Mouse (Mus musculus) lung, embryonic 14.5 days (tissue): Measurements from ENCODE around the gene Skap1. TPM values are rescaled to one million over a fixed set of nuclear protein-coding genes. Genes with fewer than 3 reads are reported as not detected.
A peak's percentile ranks its signal among the peaks of the same experiment; 100 is the strongest.

Source experiments
- ATAC-seq: fragments of 200-750 bp; cut with Nextera tagmentation; 2 replicates; pipeline ENCODE4 v1.8.0; 2017; ENCODE audit warnings: mild to moderate bottlenecking, moderate TSS enrichment, moderate library complexity; ENCODE audit not compliant: insufficient read depth
- DNase-seq: peaks from one replicate; pipeline ENCODE4 v3.0.0-alpha.2; 2015
- H3K27ac ChIP-seq: fragments of 300-500 bp; sonication (generic); 2 replicates; pipeline ENCODE4 v1.5.1; 2014; ENCODE audit warnings: low read depth, mild to moderate bottlenecking, moderate library complexity
- H3K27me3 ChIP-seq: fragments of 300-500 bp; sonication (generic); 2 replicates; pipeline ENCODE4 v1.6.1; 2014; ENCODE audit warnings: low read length, control low read depth; ENCODE audit not compliant: insufficient read depth
- H3K36me3 ChIP-seq: fragments of 300-500 bp; sonication (generic); 2 replicates; pipeline ENCODE4 v1.6.1; 2014; ENCODE audit warnings: control low read depth; ENCODE audit not compliant: insufficient read depth
- H3K4me1 ChIP-seq: fragments of 300-500 bp; sonication (generic); 2 replicates; pipeline ENCODE4 v1.6.1; 2014; ENCODE audit warnings: antibody characterized with exemption, control low read depth; ENCODE audit not compliant: insufficient read depth
- H3K4me2 ChIP-seq: fragments of 300-500 bp; sonication (generic); 2 replicates; pipeline ENCODE4 v1.6.1; 2014; ENCODE audit warnings: mild to moderate bottlenecking
- H3K4me3 ChIP-seq: fragments of 300-500 bp; sonication (generic); 2 replicates; pipeline ENCODE4 v1.5.1; 2014; ENCODE audit warnings: low read depth, low read length
- H3K9ac ChIP-seq: fragments of 300-500 bp; sonication (generic); 2 replicates; pipeline ENCODE4 v1.6.1; 2014
- H3K9me3 ChIP-seq: fragments of 300-500 bp; sonication (generic); 2 replicates; pipeline ENCODE4 v1.6.1; 2016; ENCODE audit warnings: low read depth, low read length, control low read depth
- CTCF ChIP-seq: IDR thresholded peaks from 2 replicates; pipeline ENCODE4 v1.5.1; 2016; ENCODE audit warnings: antibody characterized with exemption, low read depth
- whole genome bisulfite sequencing: fragments of 180-500 bp; shearing (Covaris S2); extraction: QIAGEN DNeasy Blood & Tissue Kit; methylation state at CpG from one replicate; pipeline ENCODE4 v1.1.7; 2014; 5-methylcytosine and 5-hydroxymethylcytosine counted together
- polyA plus RNA-seq: library from polyadenylated mRNA; unstranded; fragments of >200 nt; fragmentation: Nextera tagmentation; extraction: Ambion mirVana; gene quantifications from 2 replicates; pipeline ENCODE4 v1.2.1, GENCODE M21; 2014

Gene Skap1
- polyA plus RNA-seq, 1 experiment from 2014 or later = 1.1 TPM

- DNase-seq = no peak
- H3K27me3 ChIP-seq = no peaks in the 10 kb centered on the region
- no peak overlapping the region for H3K4me3 ChIP-seq
- no peak for TF ChIP-seq CTCF
- no peak for ATAC-seq
- no peak overlapping the region for H3K27ac ChIP-seq
- H3K9ac ChIP-seq = no peak overlapping the region
- H3K4me2 ChIP-seq = no peak overlapping the region
- no peaks in the 10 kb centered on the region for H3K9me3 ChIP-seq
- no peaks in the 10 kb centered on the region for H3K4me1 ChIP-seq
- H3K36me3 ChIP-seq = no peaks in the 10 kb centered on the region
- WGBS = 60% methylated on average over 5 of the region's 5 CpGs
Measured at GRCm38 (mm10) chr11:96455111-96455510, 9.3 kb upstream of the Skap1 start.

- no peaks in the 10 kb centered on the region for H3K9me3 ChIP-seq
- no peaks in the 10 kb centered on the region for H3K36me3 ChIP-seq
- WGBS = 82% methylated on average over 6 of the region's 6 CpGs
- no peak for DNase-seq
- no peak overlapping the region for H3K4me3 ChIP-seq
- H3K9ac ChIP-seq = no peak overlapping the region
- H3K27me3 ChIP-seq = no peaks in the 10 kb centered on the region
- H3K4me1 ChIP-seq = no peaks in the 10 kb centered on the region
- no peak overlapping the region for H3K4me2 ChIP-seq
- ATAC-seq = no peak
- no peak overlapping the region for H3K27ac ChIP-seq
- TF ChIP-seq CTCF = no peak
Measured at GRCm38 (mm10) chr11:96455699-96456326, 8.6 kb upstream of the Skap1 start.

- peak; percentile 26 for DNase-seq
Measured at GRCm38 (mm10) chr11:96456508-96457305, 7.7 kb upstream of the Skap1 start.

GRCm38 (mm10) chr11:96461766-96462165, 2.6 kb upstream of the Skap1 start:
- WGBS = 39% methylated on average over 4 of the region's 4 CpGs
- H3K4me1 ChIP-seq = peaks cover 5% of the 10 kb centered on the region; the same call in 1 of the 2 replicates
- ATAC-seq = peak; percentile 60; the same call in 1 of the 2 replicates
- TF ChIP-seq CTCF = no peak
- peaks cover 26% of the 10 kb centered on the region for H3K27me3 ChIP-seq
- no peak overlapping the region for H3K4me2 ChIP-seq
- H3K4me3 ChIP-seq = no peak overlapping the region
- no peaks in the 10 kb centered on the region for H3K36me3 ChIP-seq
- H3K9ac ChIP-seq = no peak overlapping the region
- no peak overlapping the region for H3K27ac ChIP-seq
- no peaks in the 10 kb centered on the region for H3K9me3 ChIP-seq
- DNase-seq = peak; percentile 22

More at GRCm38 (mm10) chr11:96456508-96457305, 7.7 kb upstream of the Skap1 start:
- H3K4me2 ChIP-seq = no peak overlapping the region
- no peaks in the 10 kb centered on the region for H3K36me3 ChIP-seq
- H3K4me1 ChIP-seq = no peaks in the 10 kb centered on the region
- H3K9me3 ChIP-seq = no peaks in the 10 kb centered on the region
- H3K27ac ChIP-seq = no peak overlapping the region
- no peak for TF ChIP-seq CTCF
- H3K4me3 ChIP-seq = no peak overlapping the region
- H3K9ac ChIP-seq = no peak overlapping the region
- no peaks in the 10 kb centered on the region for H3K27me3 ChIP-seq
- no peak for ATAC-seq
- WGBS = 26% methylated on average over 12 of the region's 12 CpGs

- Histone ChIP-seq H3K27me3 (peaks cover 26% of the 10 kb centered on the region), H3K27ac (no peak overlapping the region), H3K4me1 (peaks cover 5% of the 10 kb centered on the region; the same call in 1 of the 2 replicates), H3K9ac (no peak overlapping the region), H3K4me2 (no peak overlapping the region), H3K36me3 (no peaks in the 10 kb centered on the region), H3K9me3 (no peaks in the 10 kb centered on the region), H3K4me3 (no peak overlapping the region)
- TF ChIP-seq CTCF = no peak
- peak; percentile 68 for DNase-seq
- peak; percentile 79; the same call in 1 of the 2 replicates for ATAC-seq
- 11% methylated on average over 9 of the region's 9 CpGs for WGBS
Measured at GRCm38 (mm10) chr11:96462191-96462752, 2.1 kb upstream of the Skap1 start.

GRCm38 (mm10) chr11:96464716-96465060, 295 bp downstream of the Skap1 start:
- H3K27me3 ChIP-seq = peaks cover 26% of the 10 kb centered on the region
- peak overlapping the region; percentile 69 for H3K4me2 ChIP-seq
- DNase-seq = no peak
- ATAC-seq = no peak
- no peak for TF ChIP-seq CTCF
- H3K4me3 ChIP-seq = peak overlapping the region; percentile 35
- 0 out of 2 replicates have a peak overlapping the region, but pooled peaks have one; percentile 9 for H3K9ac ChIP-seq
- no peaks in the 10 kb centered on the region for H3K9me3 ChIP-seq
- H3K27ac ChIP-seq = no peak overlapping the region
- peaks cover 5% of the 10 kb centered on the region; the same call in 1 of the 2 replicates for H3K4me1 ChIP-seq
- no peaks in the 10 kb centered on the region for H3K36me3 ChIP-seq
- WGBS = 23% methylated on average over 5 of the region's 5 CpGs
